Mouse (Mus musculus) 3134 (cell line): Measurements from ENCODE around the gene Coasy.

ENCODE experiments used
- DNase-seq: peaks from one replicate; pipeline ENCODE4 v3.0.0-alpha.2; 2011; ENCODE audit warnings: low spot score; ENCODE audit not compliant: insufficient read length; ENCODE audit errors: extremely low read depth

Gene Coasy

DNA sequence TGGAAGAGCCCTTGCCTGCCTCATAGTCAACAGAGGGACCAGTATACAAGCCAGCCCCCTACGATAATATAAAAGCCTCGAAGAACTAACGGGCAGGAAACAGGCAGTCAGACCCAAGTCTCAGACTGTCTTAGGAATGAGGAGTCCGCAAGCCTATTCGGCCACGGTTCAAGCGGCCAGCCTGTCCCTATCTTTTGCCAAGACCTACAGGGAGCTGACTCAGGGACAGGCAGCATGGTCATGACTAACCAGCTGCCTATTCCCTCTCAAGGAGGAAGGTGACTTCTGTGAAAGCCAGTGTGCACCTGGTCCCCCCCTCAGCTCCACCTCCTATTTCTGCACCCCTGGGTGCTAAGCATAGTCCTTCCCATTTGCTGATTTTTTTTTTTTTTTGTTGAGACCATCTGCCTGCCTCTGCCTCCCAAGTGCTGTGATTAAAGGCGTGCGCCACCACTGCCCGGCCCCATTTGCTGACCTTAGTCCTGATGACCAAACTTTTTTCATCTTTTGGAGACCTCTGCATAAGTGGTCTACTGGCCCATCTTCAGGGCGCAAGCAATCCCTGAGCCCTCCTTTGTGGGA lies 46.7 kb downstream of the Coasy start:
- DNase-seq = no peak

DNA sequence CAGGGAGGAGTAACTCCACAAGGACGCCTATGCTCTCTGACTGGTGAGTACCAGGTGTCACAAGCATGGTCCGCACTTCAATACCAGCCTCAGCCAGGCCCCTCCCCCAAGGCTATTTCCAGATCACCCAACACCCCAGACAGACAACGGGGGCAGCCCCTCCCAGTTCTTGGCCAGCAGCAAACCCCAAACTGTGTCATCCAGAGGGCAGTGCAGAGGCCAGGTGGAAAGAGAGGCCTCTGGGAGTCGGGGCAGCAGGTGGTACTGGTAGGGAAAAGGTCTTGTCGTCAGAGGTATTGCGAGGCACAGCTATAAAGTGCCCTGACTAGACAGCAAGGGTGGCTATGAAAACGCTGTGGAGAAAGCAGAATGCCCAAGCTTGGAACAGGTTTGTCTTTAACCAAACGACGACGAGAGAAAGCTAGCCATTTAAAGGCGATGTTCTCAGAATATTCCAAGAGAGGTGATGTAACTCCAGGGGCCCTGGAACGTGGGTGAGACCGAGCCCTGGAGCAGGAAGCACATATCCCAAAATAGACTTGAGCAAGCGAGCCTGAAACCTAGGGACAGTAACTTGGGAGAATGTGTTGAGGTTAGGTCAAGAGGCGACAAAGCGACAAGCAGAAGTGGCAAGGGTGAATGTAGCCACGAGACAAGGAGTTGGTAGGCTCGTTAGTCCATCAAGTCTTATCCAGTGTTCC lies 47.8 kb downstream of the Coasy start:
- DNase-seq = no peak

DNA sequence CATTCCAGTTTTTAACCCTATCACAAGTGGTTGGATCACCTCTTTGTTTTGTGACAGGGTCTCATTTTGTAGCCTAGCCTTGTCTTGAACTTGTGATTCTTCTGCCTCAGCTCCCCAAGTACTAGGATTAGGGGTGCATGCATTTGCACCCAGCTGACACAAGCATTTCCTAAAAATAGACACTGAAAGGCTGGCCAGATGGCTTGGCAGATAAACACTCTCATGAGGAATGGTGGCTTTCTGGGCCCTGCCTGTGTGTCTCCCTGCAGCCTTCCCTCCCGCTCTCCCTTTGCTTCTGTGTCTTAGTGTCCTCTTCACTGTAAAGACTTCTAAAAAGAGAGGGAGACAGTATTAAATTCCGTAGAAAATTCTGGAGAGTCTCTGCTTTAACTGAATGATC lies 48.8 kb downstream of the Coasy start:
- no peak for DNase-seq

DNA sequence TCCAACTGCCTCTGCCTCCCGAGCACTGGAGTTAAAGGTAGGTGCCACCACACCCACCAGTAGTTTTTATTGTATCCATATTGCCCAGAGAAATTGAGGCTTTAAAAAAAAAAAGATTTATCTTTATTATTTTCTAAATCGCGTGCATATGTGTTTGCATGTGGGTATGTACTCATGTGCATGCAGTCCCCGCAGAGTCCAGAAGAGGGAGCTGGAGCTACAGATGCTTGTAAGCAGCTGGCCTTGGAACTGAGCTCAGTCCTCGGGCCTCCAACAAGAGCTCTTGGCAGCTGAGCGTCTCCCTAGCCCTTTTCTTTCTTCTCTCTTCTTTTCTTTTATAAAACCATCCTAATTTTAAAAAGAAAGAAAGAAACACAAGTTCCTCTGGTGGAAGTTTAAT lies 49.3 kb downstream of the Coasy start:
- no peak for DNase-seq

DNA sequence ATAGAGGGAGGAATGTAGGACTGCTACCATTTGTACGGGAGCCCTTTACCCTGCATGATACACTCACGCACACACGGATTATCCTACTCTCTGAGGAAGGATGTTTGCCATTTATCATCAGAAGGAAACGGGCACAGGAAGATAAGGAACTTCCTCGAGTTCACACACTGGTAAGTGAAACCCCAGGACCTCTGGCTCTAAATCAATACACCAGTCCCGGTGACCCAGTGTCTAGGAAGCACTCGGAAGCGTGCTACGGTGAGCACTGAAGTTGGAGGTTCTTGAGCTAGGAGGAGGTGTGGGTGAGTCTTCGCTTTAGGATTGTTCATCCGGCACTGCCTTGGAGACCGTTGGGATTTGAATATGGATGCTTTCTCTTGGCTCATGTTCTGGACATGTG lies 50.7 kb downstream of the Coasy start:
- no peak for DNase-seq

DNA sequence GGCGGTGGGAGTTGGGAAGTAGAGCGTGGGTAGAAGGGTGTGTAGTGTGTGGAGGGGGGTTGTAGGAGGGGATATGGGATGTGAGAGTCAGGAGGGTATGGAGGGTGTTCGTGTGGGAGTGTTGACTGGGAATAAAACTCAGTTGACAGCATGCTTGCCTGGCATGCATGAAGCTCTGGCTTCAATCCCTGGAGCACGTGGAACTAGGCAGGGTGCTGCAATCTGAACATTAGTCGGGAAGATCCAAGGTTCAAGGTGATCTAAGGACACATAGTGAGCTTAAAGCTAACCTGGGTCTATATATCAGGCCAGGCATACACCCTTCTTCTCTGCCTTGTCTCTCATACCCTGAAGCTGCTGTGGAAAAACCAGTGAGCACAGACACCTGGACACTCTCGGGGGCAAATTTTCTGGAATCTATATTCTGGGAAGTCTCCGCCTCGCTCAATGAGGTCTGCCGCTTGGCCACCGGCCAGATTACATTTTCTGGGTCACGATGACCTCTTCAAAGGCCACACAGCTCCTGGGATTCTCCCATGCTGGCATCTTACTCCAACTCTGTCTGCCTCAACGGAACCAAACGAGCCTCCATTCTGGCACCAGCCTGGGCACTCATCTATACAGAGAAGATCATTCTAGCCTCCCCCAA lies 52.0 kb downstream of the Coasy start:
- no peak for DNase-seq
